Mouse (Mus musculus): ENCODE results near the gene Gm16442.
"Not testable (repeated sequence)": the region's sequence is repeated elsewhere in the genome, so short reads cannot be mapped to it uniquely, and the experiment has no call there.

Gm16442 gene

GRCm38 (mm10) chr7:20122479-20122878 lies at the start of gene Gm16442:
TSS of gene Gm16442 (minus strand) at chr7:20122579.
- not testable (repeated sequence) for DNase-seq (ENCODE audit: low spot score in 2 of 2)

- DNase-seq (ENCODE audit: low spot score in 2 of 2) = not testable (repeated sequence)
These were observed 45.9 kb upstream of the Gm16442 start, which contains the start of gene Vmn1r94 for GRCm38 (mm10) chr7:20168277-20168676. TSS of gene Vmn1r94 (minus strand) at chr7:20168377.

- not testable (repeated sequence) for DNase-seq (ENCODE audit: low spot score in 2 of 2)
These were observed 16.6 kb upstream of the Gm16442 start, which contains the start of gene Vmn1r93 for GRCm38 (mm10) chr7:20138988-20139387. TSS of gene Vmn1r93 (minus strand) at chr7:20139088.

GRCm38 (mm10) chr7:20099380-20099779 lies 23.0 kb downstream of the Gm16442 start, which contains the start of gene Vmn1r91:
TSS of gene Vmn1r91 (plus strand) at chr7:20099680.
- not testable (repeated sequence) for DNase-seq (ENCODE audit: low spot score in 2 of 2)

- DNase-seq (ENCODE audit: low spot score in 2 of 2) = not testable (repeated sequence)
These were observed 44.3 kb downstream of the Gm16442 start for GRCm38 (mm10) chr7:20078118-20078517.

Measured in frontal cortex, postnatal 36 days (tissue).